Mouse (Mus musculus) left cerebral cortex, postnatal 25 days (tissue): ENCODE measurements at regions not wholly inside any gene's neighbourhood (a gene's known extent, or its start where the extent isn't known, plus 50 kb on each side); places are given as distances from the start of the nearest gene placed in this dataset.

ENCODE experiments used
- DNase-seq, 2 experiments: peaks; one replicate each; pipeline ENCODE4 v3.0.0; 2022; ENCODE audit warnings: low spot score in 2 of 2, mixed read lengths in 1 of 2
- intact Hi-C: fragments of 180-260 bp; cut with DNase I; formaldehyde crosslinking; loops from one replicate; pipeline ENCODE4 v1.15.1; 2025

- DNase-seq, result no peak
- intact Hi-C loops, result no loop called here
These were observed 212.3 kb downstream of the Zfp326 start for GRCm38 (mm10) chr5:106088478-106089185.

- intact Hi-C loops, result no loop called here
- DNase-seq, result no peak
These were observed 207.4 kb downstream of the Zfp326 start for GRCm38 (mm10) chr5:106083786-106084185.

- intact Hi-C loops, result no loop called here
- no peak for DNase-seq
These were observed 206.5 kb downstream of the Zfp326 start for GRCm38 (mm10) chr5:106082891-106083290.

- intact Hi-C loops, result no loop called here
- no peak for DNase-seq
These were observed 190.8 kb downstream of the Zfp326 start for GRCm38 (mm10) chr5:106067124-106067551.

GRCm38 (mm10) chr5:106066706-106067105 lies 190.3 kb downstream of the Zfp326 start:
- DNase-seq, result no peak
- intact Hi-C loops, result no loop called here

DNA sequence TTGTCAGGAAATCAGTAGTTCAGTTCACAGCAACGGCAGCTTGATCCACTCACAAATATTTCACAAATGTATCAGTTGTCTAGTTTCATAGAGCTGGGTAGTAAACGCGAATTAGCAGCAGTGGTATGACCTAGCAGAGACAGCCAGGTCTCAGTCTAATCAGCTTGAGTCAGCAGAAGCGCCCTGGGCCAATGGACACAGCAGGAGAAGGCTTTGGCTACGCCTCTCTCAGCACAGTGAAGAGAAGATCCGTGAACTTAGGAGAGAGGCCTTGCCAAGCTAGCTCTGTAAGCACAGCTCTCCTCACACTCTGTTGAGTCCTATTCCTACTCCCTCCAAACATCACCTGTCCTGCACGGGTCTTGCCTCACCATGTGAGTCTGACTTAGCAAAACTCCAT lies 188.0 kb downstream of the Zfp326 start:
- intact Hi-C loops, result no loop called here
- DNase-seq, result no peak

GRCm38 (mm10) chr5:106062926-106063325 lies 186.6 kb downstream of the Zfp326 start:
- no peak for DNase-seq
- intact Hi-C loops, result no loop called here

DNA sequence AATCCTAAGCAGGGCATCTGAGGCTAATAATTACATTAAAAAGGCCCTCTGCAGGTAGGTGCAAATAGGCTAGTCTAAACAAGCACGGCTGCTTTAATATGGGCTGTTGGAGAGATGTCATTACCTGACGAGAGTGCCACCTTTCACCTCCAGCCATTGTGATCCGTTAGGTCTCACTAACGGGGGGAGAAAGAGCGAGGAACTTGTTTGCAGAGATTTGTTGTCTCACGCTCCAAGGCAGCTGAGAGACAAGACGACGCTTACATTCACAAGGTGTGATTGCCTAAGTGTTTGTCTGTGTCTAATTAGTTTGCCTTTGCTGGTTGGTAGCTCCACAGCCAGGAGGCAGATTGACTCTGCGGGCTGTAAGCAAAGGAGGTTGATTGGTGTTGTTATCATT lies 180.3 kb downstream of the Zfp326 start:
- DNase-seq, result no peak
- intact Hi-C loops, result no loop called here

DNA sequence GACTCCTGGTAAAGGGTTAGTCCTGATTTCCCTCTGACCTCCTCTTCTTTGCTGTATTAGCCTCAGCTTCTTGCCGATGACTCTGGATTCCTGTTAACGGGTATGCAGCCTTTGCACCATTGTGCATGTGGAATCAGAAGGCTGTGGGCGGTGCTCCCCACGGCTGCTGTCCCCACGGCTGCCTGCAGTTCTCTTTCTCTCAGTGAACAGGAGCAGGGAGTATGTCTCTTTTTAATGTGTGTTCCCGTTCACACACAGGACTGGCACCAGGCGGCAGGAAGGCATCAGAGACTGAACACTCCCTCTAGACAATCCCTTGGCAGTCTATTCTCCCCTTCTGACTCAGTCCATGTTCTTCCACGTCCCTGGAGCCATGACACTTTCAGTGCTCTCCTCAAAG lies 178.9 kb downstream of the Zfp326 start:
- peak in 1 of 2 experiments; percentile 6 for DNase-seq
- intact Hi-C loops, result no loop called here

GRCm38 (mm10) chr5:106051026-106051425 lies 174.7 kb downstream of the Zfp326 start:
- DNase-seq, result no peak
- intact Hi-C loops, result no loop called here

DNA sequence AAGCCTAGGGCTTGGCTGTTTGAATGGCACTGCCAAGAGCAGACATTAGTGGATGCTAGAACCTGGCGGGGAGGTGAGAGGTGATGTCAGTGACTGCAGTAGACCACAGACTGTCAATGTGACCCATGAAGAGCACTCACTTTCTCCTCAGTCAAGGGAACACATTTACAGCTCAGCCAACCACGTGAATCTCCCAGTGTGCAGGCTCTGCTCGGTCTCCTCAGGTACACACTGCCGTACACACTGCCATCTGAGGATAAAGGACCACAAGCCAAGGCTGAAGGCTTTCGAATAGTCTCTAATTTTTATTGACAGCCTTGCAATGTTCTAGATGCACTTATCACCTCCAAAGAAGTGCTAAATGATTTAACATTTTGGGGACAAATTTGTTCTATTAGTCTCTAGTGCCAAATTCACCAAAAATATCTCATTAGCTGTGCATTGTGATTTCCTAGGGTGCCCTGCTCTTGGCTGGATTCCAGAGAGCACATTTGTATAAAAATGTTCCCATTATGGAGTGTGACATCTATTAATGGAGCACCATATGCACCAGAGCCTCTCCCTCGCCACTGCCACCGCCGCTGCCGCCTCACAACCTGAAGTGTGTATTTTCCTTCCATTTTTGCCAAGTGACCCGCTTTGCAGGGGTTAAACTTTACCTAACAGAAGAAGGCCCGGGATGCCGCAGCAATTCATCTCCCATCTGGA lies 168.7 kb downstream of the Zfp326 start:
- DNase-seq, result no peak
- intact Hi-C loops, result no loop called here

DNA sequence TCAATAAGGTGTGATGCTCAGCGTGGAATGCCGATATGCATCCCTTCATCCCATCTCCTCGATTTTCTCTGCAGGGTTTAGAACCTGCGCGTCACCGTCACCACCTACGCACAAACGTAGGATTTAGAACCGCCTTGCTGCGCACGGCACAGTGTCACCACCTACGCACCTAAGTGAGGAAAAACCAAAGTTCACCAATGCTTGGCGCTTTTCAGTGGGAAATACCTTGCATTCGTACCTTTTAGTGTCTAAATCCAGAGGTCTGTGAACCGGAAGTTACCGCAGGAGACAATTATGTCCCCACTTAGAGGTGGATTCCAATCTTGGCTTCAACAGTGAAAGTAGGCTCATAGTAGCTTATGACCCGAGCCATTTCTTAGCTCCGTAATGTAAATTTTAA lies 162.0 kb downstream of the Zfp326 start:
- DNase-seq, result no peak
- intact Hi-C loops, result no loop called here

GRCm38 (mm10) chr5:106036176-106036575 lies 159.8 kb downstream of the Zfp326 start:
- intact Hi-C loops, result no loop called here

DNA sequence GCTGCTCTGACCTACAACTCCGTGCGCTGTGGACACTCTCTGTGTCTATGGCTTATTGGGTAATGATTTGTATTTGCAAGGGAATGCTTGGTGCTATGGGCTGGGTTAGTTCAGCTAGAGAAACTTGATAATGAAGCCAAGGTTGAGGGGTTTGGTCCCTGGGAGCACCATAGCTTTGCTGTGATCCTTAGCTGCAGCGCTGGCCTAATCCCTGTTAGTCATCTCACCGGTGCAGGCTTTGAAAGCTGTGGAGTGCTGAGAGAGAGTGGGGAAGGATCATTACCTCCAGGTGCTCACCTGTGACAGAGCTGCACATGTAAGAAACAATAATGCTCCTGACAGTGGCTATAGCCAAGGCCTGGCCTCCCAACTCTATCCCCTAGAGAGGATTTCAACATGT lies 156.6 kb downstream of the Zfp326 start:
- DNase-seq, result no peak
- intact Hi-C loops, result no loop called here

More at GRCm38 (mm10) chr5:106036176-106036575, 159.8 kb downstream of the Zfp326 start:
- no peak for DNase-seq

GRCm38 (mm10) chr5:106026861-106027260 lies 150.5 kb downstream of the Zfp326 start:
- DNase-seq, result no peak
- intact Hi-C loops, result no loop called here

- intact Hi-C loops, result loop anchor here (5.0 to 10.0 kb wide), 2 partner anchors 458 to 570 kb away; no protein-coding TSS in a partner anchor
- DNase-seq, result no peak
These were observed 128.0 kb downstream of the Zfp326 start for GRCm38 (mm10) chr5:106004292-106004917.

GRCm38 (mm10) chr5:106003321-106004291 lies 127.2 kb downstream of the Zfp326 start:
- intact Hi-C loops, result loop anchor here (5.0 to 10.0 kb wide), 2 partner anchors 459 to 571 kb away; no protein-coding TSS in a partner anchor
- DNase-seq, result no peak

- intact Hi-C loops, result loop anchor here (5.0 to 10.0 kb wide), 2 partner anchors 460 to 572 kb away; no protein-coding TSS in a partner anchor
- peak in 1 of 2 experiments; percentile 38 for DNase-seq
These were observed 126.0 kb downstream of the Zfp326 start for GRCm38 (mm10) chr5:106002330-106002729.

GRCm38 (mm10) chr5:105994218-105994617 lies 117.9 kb downstream of the Zfp326 start:
- intact Hi-C loops, result no loop called here

More at GRCm38 (mm10) chr5:105994218-105994617, 117.9 kb downstream of the Zfp326 start:
- no peak for DNase-seq
